In genomic region chr10:75648091-75648490, GRCm38 (mm10) we compare ENCODE assay signal across 16 mouse cellular contexts. TPM values are rescaled to one million over a fixed set of nuclear protein-coding genes. Genes with fewer than 3 reads are reported as not detected.
DNase-seq lines count a peak whose midpoint lies in the region; ATAC-seq and TF ChIP-seq lines count a peak whose summit lies in the region.
"Had no signal": no experiment of that assay in that cellular context is flagged by ENCODE, and none has a peak within 500 bp of the region (broad histone marks: within the 10 kb centered on the region; RNA-seq: fewer than 3 reads in every experiment).

No protein-coding gene starts in this region.

- 90% methylated on average over 6 of the region's 6 CpGs for WGBS in heart, embryonic 12.5 days
- 80% methylated on average over 6 of the region's 6 CpGs for WGBS in hindbrain, postnatal 0 days
- WGBS in hindbrain, embryonic 11.5 days, result 92% methylated on average over 6 of the region's 6 CpGs
- 90% methylated on average over 6 of the region's 6 CpGs for WGBS in liver, postnatal 0 days (ENCODE audit: insufficient replicate concordance)

- no peak for TF ChIP-seq EP300 in ES-Bruce4 (IDR thresholded peaks at IDR 0.05; ENCODE audit: insufficient read depth, low read depth, low read length)
- no peak for TF ChIP-seq EP300 in liver, postnatal 0 days (IDR thresholded peaks at IDR 0.05; ENCODE audit: low read depth)

- peaks cover 71% of the 10 kb centered on the region for H3K36me3 ChIP-seq in heart, embryonic 12.5 days
- H3K36me3 ChIP-seq in hindbrain, postnatal 0 days (ENCODE audit: insufficient read depth, low read length), result peaks cover 28% of the 10 kb centered on the region
- no peaks in the 10 kb centered on the region for H3K36me3 ChIP-seq in hindbrain, embryonic 11.5 days (ENCODE audit: control insufficient read depth, insufficient read depth, low read length)
- H3K36me3 ChIP-seq in ES-Bruce4 (ENCODE audit: control insufficient read depth, insufficient read depth, low read length, poor library complexity, severe bottlenecking), result peaks cover 2% of the 10 kb centered on the region; the same call in 1 of the 2 replicates
- H3K36me3 ChIP-seq in liver, postnatal 0 days (replicated peaks; ENCODE audit: insufficient read depth, low read length), result peaks cover 52% of the 10 kb centered on the region

- H3K9me3 ChIP-seq in heart, embryonic 12.5 days (replicated peaks), result no peaks in the 10 kb centered on the region
- no peaks in the 10 kb centered on the region for H3K9me3 ChIP-seq in hindbrain, postnatal 0 days (ENCODE audit: low read length)
- no peaks in the 10 kb centered on the region for H3K9me3 ChIP-seq in hindbrain, embryonic 11.5 days (ENCODE audit: control insufficient read depth, low read length)
- no peaks in the 10 kb centered on the region for H3K9me3 ChIP-seq in ES-Bruce4 (replicated peaks; ENCODE audit: control insufficient read depth, insufficient read depth, low read length, poor library complexity, severe bottlenecking)
- H3K9me3 ChIP-seq in liver, postnatal 0 days (ENCODE audit: low read length), result no peaks in the 10 kb centered on the region
- H3K9me3 ChIP-seq: embryonic facial prominence, embryonic 10.5 days; midbrain, embryonic 15.5 days had no signal

- DNase-seq in heart, adult 9 months (ENCODE audit: low spot score in 2 of 2), result no peak
- no peak for DNase-seq in hindbrain, postnatal 0 days (ENCODE audit: low spot score)
- DNase-seq in hindbrain, embryonic 11.5 days (ENCODE audit: low spot score), result no peak
- DNase-seq in ZHBTc4 (ENCODE audit: low read depth, low spot score), result peak; percentile 54
- DNase-seq in liver, postnatal 0 days, result no peak
- no peak for DNase-seq in retina, postnatal 1 day
- DNase-seq: adrenal gland, postnatal 36 days had no signal

- peak overlapping the region; percentile 91 for H3K27ac ChIP-seq in heart, embryonic 12.5 days (ENCODE audit: poor library complexity, severe bottlenecking)
- peak overlapping the region; percentile 8; the same call in 1 of the 2 replicates for H3K27ac ChIP-seq in hindbrain, postnatal 0 days
- H3K27ac ChIP-seq in hindbrain, embryonic 11.5 days (ENCODE audit: low read depth, low read length), result no peak overlapping the region
- H3K27ac ChIP-seq in ES-Bruce4 (ENCODE audit: insufficient read depth, low read length), result peak overlapping the region; percentile 85
- H3K27ac ChIP-seq in liver, postnatal 0 days (ENCODE audit: low read depth), result no peak overlapping the region
- H3K27ac ChIP-seq: embryonic facial prominence, embryonic 10.5 days; liver, embryonic 14.5 days had no signal

- H3K4me1 ChIP-seq in heart, embryonic 12.5 days (replicated peaks), result peaks cover 27% of the 10 kb centered on the region
- H3K4me1 ChIP-seq in hindbrain, postnatal 0 days (ENCODE audit: insufficient read depth, low read length), result peaks cover 16% of the 10 kb centered on the region; the same call in 1 of the 2 replicates
- H3K4me1 ChIP-seq in hindbrain, embryonic 11.5 days (replicated peaks; ENCODE audit: control insufficient read depth, insufficient read depth, low read length), result peaks cover 7% of the 10 kb centered on the region
- H3K4me1 ChIP-seq in ES-Bruce4 (ENCODE audit: control insufficient read depth, insufficient read depth, low read length), result peaks cover 30% of the 10 kb centered on the region
- H3K4me1 ChIP-seq in liver, postnatal 0 days (ENCODE audit: insufficient read depth), result peaks cover 8% of the 10 kb centered on the region; the same call in 1 of the 2 replicates

- no peak for ATAC-seq in heart, embryonic 12.5 days (ENCODE audit: insufficient number of reproducible peaks, low FRiP score)
- no peak for ATAC-seq in hindbrain, postnatal 0 days
- ATAC-seq in hindbrain, embryonic 11.5 days (ENCODE audit: low FRiP score), result no peak
- ATAC-seq in liver, postnatal 0 days, result no peak
- ATAC-seq: activated CD4-positive, CD25-positive, alpha-beta regulatory T cell, adult 4 months had no signal

- no peak overlapping the region for H3K4me2 ChIP-seq in heart, embryonic 12.5 days
- H3K4me2 ChIP-seq in hindbrain, postnatal 0 days (ENCODE audit: low read depth, low read length), result no peak overlapping the region
- no peak overlapping the region for H3K4me2 ChIP-seq in hindbrain, embryonic 11.5 days (replicated peaks; ENCODE audit: low read depth, low read length)
- H3K4me2 ChIP-seq in liver, postnatal 0 days (ENCODE audit: low read depth, low read length), result no peak overlapping the region
- H3K4me2 ChIP-seq: midbrain, embryonic 15.5 days had no signal

- no peak overlapping the region for H3K9ac ChIP-seq in heart, embryonic 12.5 days
- H3K9ac ChIP-seq in hindbrain, postnatal 0 days (replicated peaks; ENCODE audit: low read length), result no peak overlapping the region
- no peak overlapping the region for H3K9ac ChIP-seq in hindbrain, embryonic 11.5 days (ENCODE audit: low read depth, low read length)
- no peak overlapping the region for H3K9ac ChIP-seq in ES-Bruce4 (ENCODE audit: low read depth, poor library complexity, severe bottlenecking)
- no peak overlapping the region for H3K9ac ChIP-seq in liver, postnatal 0 days (replicated peaks)
- H3K9ac ChIP-seq: forebrain, postnatal 0 days; liver, embryonic 14.5 days; midbrain, embryonic 15.5 days had no signal

- no peak overlapping the region for H3K4me3 ChIP-seq in heart, embryonic 12.5 days
- no peak overlapping the region for H3K4me3 ChIP-seq in hindbrain, postnatal 0 days (ENCODE audit: low read length)
- H3K4me3 ChIP-seq in hindbrain, embryonic 11.5 days (ENCODE audit: low read depth, low read length), result no peak overlapping the region
- H3K4me3 ChIP-seq in ES-Bruce4 (ENCODE audit: low read depth, low read length), result 0 out of 2 replicates have a peak overlapping the region, but pooled peaks have one; percentile 5
- H3K4me3 ChIP-seq in liver, postnatal 0 days (ENCODE audit: low read depth, low read length), result no peak overlapping the region
- H3K4me3 ChIP-seq: embryonic facial prominence, embryonic 10.5 days; erythroblast, embryonic 14.5 days; layer of hippocampus, adult 2 months; midbrain, embryonic 15.5 days had no signal

- no peak for TF ChIP-seq POLR2A in ES-Bruce4 (IDR thresholded peaks at IDR 0.05; ENCODE audit: insufficient read depth, low read length)

- no peak for TF ChIP-seq CTCF in hindbrain, postnatal 0 days (IDR thresholded peaks at IDR 0.05; ENCODE audit: low read depth)
- no peak for TF ChIP-seq CTCF in ES-Bruce4 (IDR thresholded peaks at IDR 0.05; ENCODE audit: low read depth, low read length)
- no peak for TF ChIP-seq CTCF in liver, postnatal 0 days (IDR thresholded peaks at IDR 0.05; ENCODE audit: low read depth)

- no peaks in the 10 kb centered on the region for H3K27me3 ChIP-seq in heart, embryonic 12.5 days (replicated peaks)
- no peaks in the 10 kb centered on the region for H3K27me3 ChIP-seq in hindbrain, postnatal 0 days (ENCODE audit: insufficient read depth, low read length)
- no peaks in the 10 kb centered on the region for H3K27me3 ChIP-seq in hindbrain, embryonic 11.5 days (ENCODE audit: control insufficient read depth, insufficient read depth, low read length)
- H3K27me3 ChIP-seq in ES-Bruce4 (ENCODE audit: control insufficient read depth, insufficient read depth, low read length, poor library complexity, severe bottlenecking), result no peaks in the 10 kb centered on the region
- no peaks in the 10 kb centered on the region for H3K27me3 ChIP-seq in liver, postnatal 0 days (ENCODE audit: insufficient read depth, low read length)
- H3K27me3 ChIP-seq: midbrain, embryonic 15.5 days had no signal

RNA-seq across cellular contexts. Expression of gene Susd2, which starts 4.3 kb away (rescaled TPM):
- 4.5 and 5.1 TPM in 2 replicates for polyA plus RNA-seq in heart, embryonic 12.5 days (2016; fragmentation: Nextera tagmentation; extraction: Ambion mirVana)
- total RNA-seq in hindbrain, postnatal 0 days (2014; rRNA removed), result 14.4 and 14.9 TPM in 2 replicates
- polyA plus RNA-seq in hindbrain, postnatal 0 days (2015; fragmentation: Nextera tagmentation; extraction: Ambion mirVana), result 11.2 and 11.4 TPM in 2 replicates
- 2.1 and 2.7 TPM in 2 replicates for polyA plus RNA-seq in hindbrain, embryonic 11.5 days (2014; fragmentation: Nextera tagmentation; extraction: Ambion mirVana)
- 11.1 and 11.7 TPM in 2 replicates for polyA plus RNA-seq in ES-Bruce4 (2011; ENCODE audit: insufficient read depth, insufficient read length, low read depth, missing spikeins)
- 1.6 TPM in 2 replicates for polyA plus RNA-seq in liver, postnatal 0 days (2015; fragmentation: Nextera tagmentation; extraction: Ambion mirVana)

RNA-seq across cellular contexts. Expression of gene Ggt5, which starts 59.0 kb away (rescaled TPM):
- polyA plus RNA-seq in heart, embryonic 12.5 days (2016; fragmentation: Nextera tagmentation; extraction: Ambion mirVana), result 6.1 and 7.7 TPM in 2 replicates
- total RNA-seq in hindbrain, postnatal 0 days (2014; rRNA removed), result 2.8 and 3.4 TPM in 2 replicates
- 2.3 TPM in 2 replicates for polyA plus RNA-seq in hindbrain, postnatal 0 days (2015; fragmentation: Nextera tagmentation; extraction: Ambion mirVana)
- polyA plus RNA-seq in hindbrain, embryonic 11.5 days (2014; fragmentation: Nextera tagmentation; extraction: Ambion mirVana), result 0.31 and 0.66 TPM in 2 replicates
- polyA plus RNA-seq in ES-Bruce4 (2011; ENCODE audit: insufficient read depth, insufficient read length, low read depth, missing spikeins), result 0.81 and 0.90 TPM in 2 replicates
- polyA plus RNA-seq in liver, postnatal 0 days (2015; fragmentation: Nextera tagmentation; extraction: Ambion mirVana), result 0.81 and 1.4 TPM in 2 replicates
- polyA plus RNA-seq: erythroblast, embryonic 14.5 days had no signal

Comparison
In these comparisons a context has a peak if more than half of its experiments do, and no peak if none do; other contexts are left out.
1. H3K27ac ChIP-seq: peak in heart, embryonic 12.5 days (single experiment), hindbrain, postnatal 0 days (single experiment) and ES-Bruce4 (single experiment); none in hindbrain, embryonic 11.5 days (single experiment) and liver, postnatal 0 days (single experiment).